Mouse (Mus musculus) kidney, adult 11 months (tissue): Measurements from ENCODE around the gene Kcnrg.

Experiments used
- DNase-seq: peaks from one replicate; pipeline ENCODE4 v3.0.0; 2022

Gene Kcnrg

DNA sequence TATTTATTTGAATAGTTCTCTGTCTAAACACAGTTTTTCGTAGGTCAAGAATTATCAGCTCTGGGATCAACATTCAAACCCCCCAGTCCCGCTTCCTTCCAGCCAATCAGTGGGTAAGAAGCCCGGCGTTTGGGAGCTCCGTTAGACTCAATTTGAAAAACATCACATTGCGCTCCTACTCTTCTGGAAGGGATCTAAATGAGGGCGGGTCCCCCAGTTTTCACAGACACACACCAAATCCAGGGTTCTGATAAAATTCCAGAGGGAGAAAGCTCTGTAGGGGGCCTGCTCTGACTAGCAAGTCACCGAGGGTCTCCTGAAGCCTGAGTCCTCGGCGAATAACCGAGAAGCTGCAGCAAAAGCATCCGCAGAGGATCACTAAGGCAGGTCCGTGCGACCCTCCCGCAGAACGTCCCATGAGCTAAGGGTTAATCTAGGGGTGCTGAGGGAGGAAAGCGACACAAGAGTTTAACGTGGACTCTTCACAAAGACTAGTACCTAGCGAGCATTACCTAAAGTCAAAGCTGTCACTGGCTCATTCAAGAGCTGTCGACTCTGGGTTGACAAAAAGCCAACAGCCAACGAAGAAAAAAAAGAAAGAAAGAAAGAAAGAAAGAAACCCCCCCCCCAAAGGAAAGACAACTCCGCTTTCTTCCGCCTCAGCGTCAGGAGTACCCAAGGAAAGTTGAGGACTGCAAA lies 40.1 kb downstream of the Kcnrg start:
- DNase-seq: peak; percentile 30

DNA sequence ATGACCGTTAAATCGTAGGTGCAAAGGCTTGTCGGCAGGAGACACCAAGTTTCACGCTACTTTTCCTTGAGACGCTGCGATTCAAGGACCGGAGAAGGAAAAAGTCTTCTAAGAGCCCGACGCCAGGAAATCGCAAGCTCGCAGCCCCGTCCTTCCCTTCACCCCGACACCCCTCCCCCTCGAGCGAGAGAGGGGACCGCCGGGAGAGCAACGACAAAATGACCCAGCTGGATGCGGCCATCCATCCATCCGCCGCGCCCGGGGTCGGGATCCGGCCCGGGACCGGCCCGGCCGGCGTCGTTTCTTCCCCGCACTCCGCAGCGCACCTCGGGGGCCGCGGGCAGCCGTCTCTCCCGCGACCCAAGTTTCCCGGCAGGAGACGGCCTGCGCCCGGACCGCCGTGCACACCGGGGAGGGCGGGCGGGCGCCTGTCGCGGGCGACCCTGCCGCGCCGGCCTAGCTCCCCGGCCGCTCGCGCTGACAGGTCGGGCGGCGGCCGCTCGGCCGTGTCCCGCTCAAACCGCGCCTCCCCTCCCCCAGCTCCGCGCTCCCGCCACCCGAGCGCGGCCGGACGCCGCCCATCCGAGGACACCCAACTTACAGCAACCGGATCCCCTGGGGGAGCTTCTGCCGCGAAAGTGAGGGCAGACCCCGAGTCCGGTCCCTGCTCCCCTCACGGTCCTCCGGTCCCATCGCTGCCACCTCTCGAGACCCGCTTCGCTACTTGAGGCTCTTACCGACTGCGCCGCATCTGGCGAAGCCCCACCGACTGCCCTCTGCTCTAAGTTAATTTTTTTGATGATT lies 40.8 kb downstream of the Kcnrg start:
- peak; percentile 22 for DNase-seq

DNA sequence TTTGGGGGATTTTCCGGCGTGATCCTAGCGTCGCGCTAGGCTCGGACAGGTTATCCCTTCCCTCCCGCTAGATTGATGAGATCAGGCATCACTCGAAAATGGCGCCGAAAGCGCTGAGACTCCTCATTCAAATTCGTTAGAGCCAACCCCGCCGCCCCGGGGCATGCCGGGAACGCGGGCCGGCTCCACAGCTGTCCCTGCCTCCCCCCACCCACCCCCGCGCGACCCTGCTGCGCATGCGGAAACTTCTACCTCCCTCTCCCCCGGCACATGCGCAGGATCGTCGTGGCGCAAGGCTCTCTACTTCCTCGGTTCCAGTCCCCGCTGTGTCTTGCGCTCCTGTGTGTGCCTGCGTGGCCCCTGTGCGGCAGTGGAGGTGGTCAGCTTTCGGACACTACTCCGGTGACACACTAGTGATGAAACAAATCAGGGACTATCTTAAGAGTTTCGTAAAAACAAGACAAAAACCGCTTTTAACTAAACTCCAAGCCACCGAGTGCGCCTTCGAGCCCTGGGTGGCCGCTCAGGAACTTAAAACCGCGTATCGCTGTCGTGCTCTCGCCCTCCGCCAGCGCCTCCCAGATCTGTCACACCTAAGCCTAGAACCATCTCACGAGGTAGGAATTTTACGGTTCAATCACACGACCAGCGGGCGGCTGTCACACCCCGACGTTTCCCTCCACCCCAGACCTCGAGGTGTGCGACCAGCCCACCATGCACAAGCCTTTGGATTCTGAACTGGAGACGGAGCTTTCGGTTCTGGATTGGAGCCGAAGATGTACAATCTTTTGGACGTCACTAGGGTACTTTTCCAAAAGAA lies 41.6 kb downstream of the Kcnrg start:
- peak; percentile 95 for DNase-seq

DNA sequence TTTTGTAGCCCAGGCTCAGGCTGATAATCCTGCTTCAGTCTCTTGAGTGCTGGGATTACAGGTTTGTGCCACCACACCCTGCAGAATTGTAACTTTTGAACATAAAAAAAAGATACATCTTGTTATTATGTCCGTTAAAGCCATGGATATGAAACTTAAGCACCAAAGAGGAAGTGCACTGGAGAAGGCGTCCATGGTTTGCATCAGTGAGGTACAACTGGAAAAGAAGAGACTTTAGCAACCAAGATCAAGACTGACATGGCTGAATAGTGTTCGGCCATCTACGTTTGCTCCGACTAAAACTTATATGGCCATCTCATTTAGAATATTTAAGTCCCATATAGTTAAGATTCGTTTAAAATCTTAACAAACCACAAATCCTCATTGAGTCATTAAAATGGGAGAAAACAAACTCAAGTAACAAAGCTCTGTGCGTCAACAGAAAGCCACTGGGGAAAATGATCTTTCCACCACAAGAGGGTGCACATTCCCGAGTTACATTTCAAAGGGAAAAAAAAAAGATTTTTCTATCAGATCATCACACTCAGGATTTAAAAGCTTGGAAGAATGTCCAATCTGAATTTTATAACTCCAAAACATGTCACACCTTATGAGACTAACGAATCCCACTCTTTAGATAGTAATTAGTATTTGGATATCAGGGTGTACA lies 43.2 kb downstream of the Kcnrg start:
- DNase-seq: no peak

DNA sequence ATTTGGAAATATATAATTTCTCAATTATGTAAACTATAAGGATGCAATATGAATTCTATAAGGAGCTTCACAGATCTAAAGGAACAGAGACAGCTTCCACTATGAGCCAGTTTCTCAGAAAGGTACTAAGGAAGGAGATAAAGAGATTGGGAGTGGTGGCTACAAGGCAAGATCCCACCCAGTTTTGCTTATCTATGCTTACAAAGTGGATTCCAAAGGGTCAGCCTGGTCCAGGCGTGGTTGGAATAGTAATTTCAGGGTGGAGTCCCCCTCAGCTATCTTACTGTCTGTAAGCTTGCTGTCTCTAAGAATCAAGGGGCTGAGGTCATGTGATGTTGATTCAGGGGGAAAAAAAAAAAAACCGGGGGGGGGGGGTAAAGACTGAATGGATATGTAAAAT lies 49.2 kb downstream of the Kcnrg start:
- no peak for DNase-seq

DNA sequence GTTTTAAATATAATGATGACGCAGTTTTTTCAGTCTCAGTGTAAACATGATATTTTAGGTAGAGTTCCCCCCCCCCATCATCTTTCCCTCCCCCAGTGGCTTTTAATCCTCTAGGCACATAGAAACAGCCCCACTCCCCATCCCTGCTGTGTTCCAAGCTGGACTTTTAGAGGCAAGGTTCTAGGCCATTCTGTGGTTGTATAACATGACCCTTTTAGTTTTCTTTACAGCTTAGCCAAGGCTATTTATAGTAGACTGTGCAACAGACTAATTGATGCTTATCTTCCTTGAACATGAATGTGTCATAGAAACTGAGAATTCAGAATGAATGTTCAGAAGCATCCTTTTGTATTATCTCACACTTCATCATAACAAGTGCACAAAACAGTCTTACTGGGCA lies 54.2 kb downstream of the Kcnrg start:
- DNase-seq: no peak

DNA sequence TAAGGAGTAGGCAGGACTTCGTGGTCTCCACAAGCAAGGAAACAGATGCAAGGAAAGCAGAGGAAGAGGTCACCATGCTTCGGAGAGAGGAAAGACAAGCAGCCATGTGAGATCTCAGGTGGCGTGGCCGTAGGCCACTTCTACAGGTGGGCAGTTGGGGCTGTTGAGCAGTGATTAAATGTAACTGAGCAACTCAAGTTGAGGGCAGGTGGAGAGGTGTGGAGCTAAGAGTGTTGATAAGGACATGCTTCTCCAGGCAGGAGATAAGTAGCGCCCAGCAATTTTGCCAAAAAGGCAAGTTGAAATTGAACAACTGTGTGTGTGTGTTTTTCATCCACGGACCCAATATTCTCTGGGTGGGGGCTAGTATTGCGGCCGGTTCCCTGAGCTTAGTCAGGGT lies 55.0 kb downstream of the Kcnrg start:
- no peak for DNase-seq
